Mouse (Mus musculus): ENCODE measurements around the gene Gm17018. TPM values are rescaled to one million over a fixed set of nuclear protein-coding genes. Genes with fewer than 3 reads are reported as not detected.
A peak's percentile ranks its signal among the peaks of the same experiment; 100 is the strongest.

The Gm17018 gene
- total RNA-seq, 2 experiments from 2014 or later = 21.0 to 22.5 TPM

- DNase-seq = no peak
Measured at GRCm38 (mm10) chr19:45549128-45549915, 11.1 kb upstream of the Gm17018 start.

- no peak for DNase-seq
Measured at GRCm38 (mm10) chr19:45549948-45550347, 10.5 kb upstream of the Gm17018 start.

- DNase-seq = no peak
Measured at GRCm38 (mm10) chr19:45552187-45552586, 8.2 kb upstream of the Gm17018 start.

GRCm38 (mm10) chr19:45554136-45554535 is 6.3 kb upstream of the Gm17018 start:
- no peak for DNase-seq

GRCm38 (mm10) chr19:45565925-45566715 is 5.7 kb downstream of the Gm17018 start:
- no peak for DNase-seq

GRCm38 (mm10) chr19:45567367-45567766 is 7.0 kb downstream of the Gm17018 start:
- no peak for DNase-seq

- DNase-seq = no peak
Measured at GRCm38 (mm10) chr19:45573033-45573432, 12.6 kb downstream of the Gm17018 start.

- peak; percentile 84 for DNase-seq
Measured at GRCm38 (mm10) chr19:45573861-45574267, 13.4 kb downstream of the Gm17018 start.

- DNase-seq = no peak
Measured at GRCm38 (mm10) chr19:45574339-45574898, 14.0 kb downstream of the Gm17018 start.

GRCm38 (mm10) chr19:45574941-45575631 is 14.7 kb downstream of the Gm17018 start:
- DNase-seq = no peak

GRCm38 (mm10) chr19:45575632-45576001 is 15.2 kb downstream of the Gm17018 start:
- no peak for DNase-seq

- DNase-seq = no peak
Measured at GRCm38 (mm10) chr19:45577141-45577750, 16.8 kb downstream of the Gm17018 start.

GRCm38 (mm10) chr19:45578976-45579375 is 18.6 kb downstream of the Gm17018 start:
- DNase-seq = no peak

GRCm38 (mm10) chr19:45579416-45579815 is 19.0 kb downstream of the Gm17018 start:
- peak; percentile 52 for DNase-seq

- no peak for DNase-seq
Measured at GRCm38 (mm10) chr19:45580235-45580634, 19.8 kb downstream of the Gm17018 start.

GRCm38 (mm10) chr19:45581257-45581656 is 20.8 kb downstream of the Gm17018 start:
- DNase-seq = peak; percentile 70

- DNase-seq = no peak
Measured at GRCm38 (mm10) chr19:45582161-45582560, 21.7 kb downstream of the Gm17018 start.

GRCm38 (mm10) chr19:45583136-45583535 is 22.7 kb downstream of the Gm17018 start:
- DNase-seq = no peak

- DNase-seq = no peak
Measured at GRCm38 (mm10) chr19:45584856-45585620, 24.6 kb downstream of the Gm17018 start.

- DNase-seq = no peak
Measured at GRCm38 (mm10) chr19:45586850-45587249, 26.4 kb downstream of the Gm17018 start.

All from adrenal gland, postnatal 10 days (tissue).